Mouse (Mus musculus) CD8-positive naive resting alpha-beta T cell, adult 2 months (primary cell): ENCODE measurements around the gene Ccdc87.
"Not testable (repeated sequence)": the region's sequence is repeated elsewhere in the genome, so short reads cannot be mapped to it uniquely, and the experiment has no call there.

Experiments
- DNase-seq, 2 experiments: peaks; one replicate each; pipeline ENCODE4 v3.0.0; 2022; ENCODE audit warnings: low read depth in 2 of 2, low spot score in 2 of 2

The Ccdc87 gene

GRCm38 (mm10) chr19:4837049-4837448 lies 2.1 kb upstream of the Ccdc87 start:
- DNase-seq: no peak

- no peak for DNase-seq
Observed at GRCm38 (mm10) chr19:4838526-4839140, 533 bp upstream of the Ccdc87 start.

GRCm38 (mm10) chr19:4840848-4841247 lies 1.7 kb downstream of the Ccdc87 start:
- no peak for DNase-seq

- DNase-seq: no peak
Observed at GRCm38 (mm10) chr19:4842611-4843010, 3.4 kb downstream of the Ccdc87 start.

- DNase-seq: no peak
Observed at GRCm38 (mm10) chr19:4845846-4846245, 6.7 kb downstream of the Ccdc87 start.

- peak; percentile 9 to 12 for DNase-seq
Observed at GRCm38 (mm10) chr19:4847490-4847889, 8.3 kb downstream of the Ccdc87 start.

- DNase-seq: no peak
Observed at GRCm38 (mm10) chr19:4849800-4850199, 10.6 kb downstream of the Ccdc87 start.

GRCm38 (mm10) chr19:4850281-4850680 lies 11.1 kb downstream of the Ccdc87 start:
- no peak for DNase-seq

GRCm38 (mm10) chr19:4854552-4855469 lies 15.6 kb downstream of the Ccdc87 start, which contains the start of gene Ctsf:
Ctsf (plus strand) TSS chr19:4855130.
- DNase-seq: no peak

- no peak for DNase-seq
Observed at GRCm38 (mm10) chr19:4855470-4855820, 16.3 kb downstream of the Ccdc87 start.

- no peak for DNase-seq
Observed at GRCm38 (mm10) chr19:4855951-4856350, 16.8 kb downstream of the Ccdc87 start.

- DNase-seq: no peak
Observed at GRCm38 (mm10) chr19:4859081-4859480, 19.9 kb downstream of the Ccdc87 start.

- DNase-seq: no peak
Observed at GRCm38 (mm10) chr19:4863048-4863447, 23.9 kb downstream of the Ccdc87 start.

GRCm38 (mm10) chr19:4865147-4865546 lies 26.0 kb downstream of the Ccdc87 start:
- no peak for DNase-seq

GRCm38 (mm10) chr19:4874613-4875012 lies 35.4 kb downstream of the Ccdc87 start:
- not testable (repeated sequence) for DNase-seq

GRCm38 (mm10) chr19:4876241-4876640 lies 37.1 kb downstream of the Ccdc87 start:
- DNase-seq: no peak

- no peak for DNase-seq
Observed at GRCm38 (mm10) chr19:4876755-4877154, 37.6 kb downstream of the Ccdc87 start.

GRCm38 (mm10) chr19:4877785-4878184 lies 38.6 kb downstream of the Ccdc87 start, which contains the start of gene Actn3:
Actn3 (minus strand) TSS chr19:4877909.
- no peak for DNase-seq

- peak; percentile 88 to 91 for DNase-seq
Observed at GRCm38 (mm10) chr19:4878405-4879323, 39.5 kb downstream of the Ccdc87 start, which contains the start of gene Zdhhc24. Zdhhc24 (plus strand) TSS chr19:4878668.

- DNase-seq: no peak
Observed at GRCm38 (mm10) chr19:4879324-4879703, 40.1 kb downstream of the Ccdc87 start.

- no peak for DNase-seq
Observed at GRCm38 (mm10) chr19:4883961-4884360, 44.8 kb downstream of the Ccdc87 start.
